Mouse (Mus musculus): Measurements from ENCODE around the gene Chn2. TPM values are rescaled to one million over a fixed set of nuclear protein-coding genes. Genes with fewer than 3 reads are reported as not detected.

Chn2 gene
- total RNA-seq, 1 experiment from 2014 or later, result 11.7 TPM

DNA sequence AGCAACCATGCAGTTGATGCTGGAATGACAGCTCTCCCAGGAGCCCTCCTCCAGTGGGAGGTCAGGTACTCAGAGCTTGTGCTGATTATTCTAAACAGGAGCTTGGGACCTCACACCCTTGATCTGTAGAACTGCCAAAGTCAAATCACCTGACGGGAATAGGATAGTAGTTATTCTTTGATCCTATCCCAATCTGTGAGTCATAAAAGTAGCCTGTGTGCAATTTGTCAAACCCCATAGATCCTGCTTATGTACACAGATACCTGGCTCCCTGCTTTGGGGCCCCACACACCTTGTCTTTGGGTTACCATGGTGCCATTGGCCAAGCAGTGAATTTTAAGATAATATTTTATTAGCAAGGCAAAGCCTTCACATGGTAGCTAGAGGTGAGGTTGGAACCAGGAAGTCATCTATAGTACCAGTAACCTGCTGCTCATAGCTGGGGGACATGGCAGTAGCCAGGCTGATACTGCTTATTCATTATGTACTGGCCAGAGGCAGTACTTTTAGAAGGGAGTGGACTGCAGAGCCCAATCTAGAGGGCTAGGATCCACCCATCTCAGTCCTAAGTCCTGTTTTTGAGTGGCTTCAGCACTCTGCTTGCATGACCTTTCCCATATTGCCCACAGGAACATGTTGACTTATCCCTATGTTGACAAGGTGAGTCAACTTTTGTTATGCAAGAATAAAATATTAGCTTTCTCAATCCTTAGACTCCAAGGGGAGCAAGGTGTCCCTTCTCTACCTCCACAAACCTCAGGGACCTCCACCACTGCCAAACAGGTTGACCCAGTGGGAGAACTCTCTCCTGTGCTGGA lies 139.9 kb downstream of the Chn2 start:
- 0 out of 2 replicates have a peak, but pooled peaks have one; percentile 25 for ATAC-seq (replicated peaks; ENCODE audit: low read depth, poor library complexity, severe bottlenecking)

DNA sequence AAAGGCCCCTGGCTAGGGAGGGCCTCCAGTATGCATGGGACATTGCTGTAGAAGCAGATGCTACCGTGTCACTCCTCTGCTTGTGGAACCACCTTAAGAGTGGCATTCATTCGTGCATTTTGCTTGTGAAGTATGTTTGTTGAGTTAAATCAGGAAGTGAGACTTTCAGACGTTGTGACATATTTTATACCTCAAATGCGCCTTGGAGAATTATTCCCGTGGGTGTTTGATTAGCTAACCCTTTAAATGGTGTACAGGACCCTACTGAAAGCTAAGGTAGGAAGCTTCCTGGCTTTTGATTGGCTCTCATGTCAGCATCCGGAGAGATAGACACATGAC lies 140.5 kb downstream of the Chn2 start:
- ATAC-seq (replicated peaks; ENCODE audit: low read depth, poor library complexity, severe bottlenecking), result peak; percentile 62

DNA sequence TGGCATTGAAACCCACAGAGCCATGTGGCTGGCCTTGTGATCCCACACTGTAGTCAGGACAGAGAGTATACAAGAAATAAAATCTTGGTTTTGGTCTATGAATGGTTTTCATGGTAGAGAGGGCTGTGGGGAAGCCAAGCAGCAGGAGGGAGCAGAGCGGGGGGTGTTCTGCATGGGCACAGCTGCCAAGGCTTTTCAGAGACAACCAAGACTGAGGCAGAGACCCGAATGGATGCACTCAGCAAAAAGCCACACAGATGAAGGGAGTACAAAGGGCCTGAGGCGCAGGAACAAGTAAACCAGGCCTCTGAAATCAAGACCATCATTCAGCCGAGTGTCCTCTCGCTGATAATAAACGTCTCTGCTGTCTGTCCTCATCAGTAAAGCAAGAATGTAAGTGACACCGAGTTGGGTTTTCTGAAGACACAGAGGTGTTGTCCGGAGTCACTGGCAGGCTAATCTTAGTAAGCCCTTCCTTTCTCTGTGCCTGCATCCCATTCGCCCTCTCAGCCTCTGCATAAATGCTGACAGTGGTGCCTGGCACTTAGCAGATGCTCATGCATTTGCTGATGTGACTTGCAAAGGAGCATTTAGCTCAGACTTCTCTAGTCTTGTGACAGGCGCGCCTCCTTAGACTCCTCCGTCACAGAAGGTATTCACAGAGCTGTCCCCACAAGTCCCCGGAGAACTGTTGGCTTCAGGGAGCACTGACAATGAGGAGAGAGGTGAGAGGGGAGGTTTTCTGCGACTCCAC lies 144.6 kb downstream of the Chn2 start:
- ATAC-seq (replicated peaks; ENCODE audit: low read depth, poor library complexity, severe bottlenecking), result no peak

DNA sequence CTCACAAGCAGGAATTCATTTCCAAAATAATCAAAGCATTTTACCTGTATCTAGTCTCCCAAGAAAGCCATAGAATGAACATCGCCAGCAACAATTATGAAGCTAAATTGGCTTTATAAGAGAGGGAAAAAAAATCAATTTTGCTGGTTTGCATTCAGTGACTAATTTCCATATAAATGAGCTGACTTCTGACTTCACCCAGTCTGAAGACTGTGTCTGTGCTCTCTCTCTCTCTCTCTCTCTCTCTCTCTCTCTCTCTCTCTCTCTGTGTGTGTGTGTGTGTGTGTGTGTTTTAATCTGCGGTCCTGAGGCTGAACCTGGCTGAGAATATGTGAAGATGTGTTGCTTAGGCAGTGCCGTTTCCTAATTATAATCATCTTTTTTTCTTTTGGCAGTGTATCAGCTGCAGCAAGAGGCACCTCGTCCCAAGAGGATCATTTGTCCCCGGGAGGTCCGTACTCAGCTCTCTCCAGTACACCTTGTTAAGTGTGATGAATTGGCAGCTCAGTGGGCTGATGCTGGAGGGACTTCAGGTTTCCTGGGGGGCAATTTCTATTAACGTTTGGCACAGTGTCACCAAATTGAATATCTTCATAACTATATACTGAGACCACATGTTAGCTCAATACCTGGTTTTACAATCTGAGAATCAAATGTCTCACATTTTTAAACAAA lies 154.4 kb downstream of the Chn2 start:
- no peak for ATAC-seq (replicated peaks; ENCODE audit: low read depth, poor library complexity, severe bottlenecking)

DNA sequence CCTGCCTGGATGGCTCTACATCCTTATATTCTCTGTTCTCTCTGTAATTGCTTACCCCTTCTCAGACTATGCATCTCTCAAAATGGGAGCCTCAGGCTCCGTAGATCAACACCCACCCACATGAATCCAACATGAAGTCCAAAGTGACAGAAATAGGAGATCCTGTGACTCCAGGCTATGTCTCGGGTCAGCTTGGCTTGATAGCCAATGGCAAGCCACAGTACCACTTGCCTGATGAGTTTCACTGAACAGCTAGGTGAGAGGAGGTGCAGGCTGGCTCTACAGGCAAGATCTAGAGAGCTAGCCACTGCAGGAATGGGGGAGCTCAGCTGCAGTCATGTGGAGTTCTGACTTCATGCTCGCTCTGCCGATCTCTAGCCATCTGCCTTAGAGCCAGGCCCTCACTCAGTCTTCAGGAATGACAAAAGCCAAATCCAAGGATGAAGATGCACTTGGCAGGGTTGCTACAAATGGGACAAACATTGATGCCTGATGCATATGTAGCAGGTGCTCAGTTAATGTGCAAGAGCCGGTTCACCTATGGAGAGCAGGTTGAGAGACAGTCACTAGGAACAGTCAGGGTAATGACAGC lies 158.6 kb downstream of the Chn2 start:
- no peak for ATAC-seq (replicated peaks; ENCODE audit: low read depth, poor library complexity, severe bottlenecking)

DNA sequence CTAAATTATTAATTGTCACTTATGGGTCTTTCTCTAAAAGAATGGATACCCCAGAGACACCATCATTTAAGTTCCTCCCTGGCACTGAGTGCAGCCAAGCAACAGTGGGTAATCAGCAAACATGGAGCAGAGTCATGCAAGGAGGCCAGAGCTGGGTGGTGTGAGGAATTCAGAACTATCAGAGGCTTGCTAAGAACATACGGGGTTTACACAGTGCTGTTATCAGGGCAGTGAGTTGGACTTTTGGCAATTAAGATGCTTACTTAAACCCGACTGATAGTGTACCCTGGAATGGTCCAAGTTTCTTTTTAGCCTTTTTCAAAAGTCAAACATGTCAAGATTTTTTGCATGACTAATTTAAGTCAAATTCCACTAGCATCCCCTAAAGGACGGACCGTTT lies 160.2 kb downstream of the Chn2 start:
- ATAC-seq (replicated peaks; ENCODE audit: low read depth, poor library complexity, severe bottlenecking), result no peak

DNA sequence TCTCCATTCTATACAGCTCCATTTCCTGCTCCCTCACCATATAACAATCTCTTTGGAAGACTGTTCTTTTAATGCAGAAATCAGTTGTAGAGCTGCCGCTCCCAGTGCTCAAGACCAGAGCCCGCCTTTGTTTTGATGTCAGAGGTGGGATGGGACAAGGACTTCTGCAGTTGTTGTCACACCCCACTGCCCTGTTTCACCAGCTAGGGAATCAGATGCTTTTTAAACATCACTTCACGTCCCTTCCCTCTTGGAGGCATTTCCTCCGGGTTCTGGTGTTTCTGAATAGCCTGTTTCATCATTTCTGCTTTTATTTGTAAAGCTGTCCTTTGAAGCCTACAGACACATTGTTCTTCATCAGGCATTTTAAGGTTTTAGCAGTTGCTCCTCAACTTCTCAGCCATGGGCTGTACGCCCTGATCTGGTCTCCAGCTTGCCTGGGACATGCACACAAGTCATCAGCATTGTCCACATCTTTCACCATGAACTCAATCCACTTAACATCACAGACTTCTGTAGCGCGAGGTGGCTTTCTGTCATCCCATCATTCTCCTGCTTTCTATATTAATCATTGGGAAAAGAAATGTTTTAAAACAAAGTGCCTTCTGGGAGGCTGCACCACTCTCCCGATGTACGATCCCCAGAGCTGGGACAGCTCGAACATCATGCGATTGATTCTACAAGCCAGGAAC lies 160.8 kb downstream of the Chn2 start:
- ATAC-seq (replicated peaks; ENCODE audit: low read depth, poor library complexity, severe bottlenecking), result no peak

DNA sequence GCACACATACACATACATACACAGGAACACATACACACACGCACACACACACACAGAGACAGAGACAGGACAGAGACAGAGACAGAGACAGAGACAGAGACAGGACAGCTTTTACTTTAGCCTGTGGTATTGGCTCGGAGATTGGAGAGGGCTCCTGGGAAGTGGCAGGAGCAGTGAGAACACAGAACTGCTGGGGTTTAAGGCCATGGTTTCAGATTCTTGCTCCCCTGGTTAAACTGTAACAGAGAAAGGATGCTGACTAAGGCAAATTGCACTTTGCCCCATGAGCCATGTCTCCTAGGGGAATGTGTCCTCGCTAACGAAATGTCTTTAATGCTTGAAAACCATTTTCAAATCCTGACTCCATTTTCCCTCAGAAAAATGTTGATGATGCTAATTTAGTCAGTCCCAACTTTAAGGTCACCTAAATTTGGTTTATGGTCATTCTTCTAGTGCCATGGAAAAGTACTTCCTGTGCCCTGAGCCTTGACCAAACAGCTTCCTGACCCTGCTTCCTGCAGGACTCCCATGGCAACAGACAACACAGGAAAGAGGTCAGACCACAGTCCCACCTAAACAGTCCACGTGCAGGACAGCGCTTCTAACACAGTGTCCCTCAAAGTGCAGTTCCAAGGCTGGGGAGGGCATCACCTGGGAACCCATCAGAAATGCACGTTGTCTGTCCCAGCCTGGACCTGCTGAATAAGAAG lies 163.1 kb downstream of the Chn2 start:
- ATAC-seq (replicated peaks; ENCODE audit: low read depth, poor library complexity, severe bottlenecking), result no peak

DNA sequence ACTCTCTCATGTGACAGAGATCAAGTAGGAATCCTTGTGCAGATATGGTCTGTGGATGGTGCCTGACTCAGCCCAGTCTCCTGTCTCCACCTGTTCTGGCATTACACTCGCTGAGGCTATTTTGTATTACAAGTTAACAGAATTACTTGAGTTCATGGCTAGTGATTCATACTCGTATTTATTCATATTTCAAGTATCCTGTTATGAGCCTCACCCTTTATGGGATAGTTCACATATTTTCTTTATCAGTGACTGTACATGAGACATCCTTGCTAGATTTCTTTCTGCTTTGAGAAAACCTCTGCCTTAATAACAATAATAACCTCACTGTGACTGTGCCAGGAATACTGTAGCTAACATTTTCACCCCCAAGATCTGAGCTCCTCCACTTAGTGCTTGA lies 164.0 kb downstream of the Chn2 start:
- no peak for ATAC-seq (replicated peaks; ENCODE audit: low read depth, poor library complexity, severe bottlenecking)

DNA sequence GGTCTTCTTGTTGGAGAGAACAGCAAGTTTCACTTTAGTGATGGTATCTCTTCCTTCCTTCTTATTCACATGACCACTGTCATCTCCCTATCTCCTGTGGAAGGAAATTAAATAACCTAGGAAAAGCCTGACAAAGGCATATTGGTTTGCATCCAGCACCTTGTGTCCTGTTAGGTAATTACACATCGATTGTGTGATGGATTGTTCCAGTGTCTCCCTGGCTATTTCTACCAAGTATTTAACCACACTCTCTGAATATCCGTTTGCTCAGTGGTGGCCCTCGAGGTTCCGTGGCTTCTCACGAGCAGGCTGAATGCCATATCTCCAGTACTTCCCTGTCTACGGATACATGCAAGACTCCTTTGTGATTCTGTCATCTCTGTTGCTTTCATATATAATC lies 164.6 kb downstream of the Chn2 start:
- ATAC-seq (replicated peaks; ENCODE audit: low read depth, poor library complexity, severe bottlenecking), result no peak

DNA sequence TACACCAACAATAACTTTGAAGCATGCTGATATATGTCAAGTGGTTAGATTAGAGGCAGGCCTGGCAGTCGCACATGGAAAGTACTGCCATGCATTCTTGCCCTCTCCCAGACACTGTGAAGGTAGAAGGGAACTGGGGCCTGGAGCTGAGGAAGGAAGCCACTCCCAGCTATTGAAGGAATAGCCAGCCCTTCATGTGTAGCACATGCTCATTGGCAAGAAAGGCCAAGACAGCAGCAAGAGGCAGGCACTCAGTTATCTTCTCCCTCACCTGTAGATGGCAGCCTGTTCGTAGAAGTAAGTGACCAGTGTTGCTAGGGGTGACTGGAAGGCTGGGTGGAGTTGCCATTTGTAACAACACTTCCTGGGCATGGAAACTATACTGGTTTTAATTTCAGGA lies 165.6 kb downstream of the Chn2 start:
- 0 out of 2 replicates have a peak, but pooled peaks have one; percentile 36 for ATAC-seq (replicated peaks; ENCODE audit: low read depth, poor library complexity, severe bottlenecking)

DNA sequence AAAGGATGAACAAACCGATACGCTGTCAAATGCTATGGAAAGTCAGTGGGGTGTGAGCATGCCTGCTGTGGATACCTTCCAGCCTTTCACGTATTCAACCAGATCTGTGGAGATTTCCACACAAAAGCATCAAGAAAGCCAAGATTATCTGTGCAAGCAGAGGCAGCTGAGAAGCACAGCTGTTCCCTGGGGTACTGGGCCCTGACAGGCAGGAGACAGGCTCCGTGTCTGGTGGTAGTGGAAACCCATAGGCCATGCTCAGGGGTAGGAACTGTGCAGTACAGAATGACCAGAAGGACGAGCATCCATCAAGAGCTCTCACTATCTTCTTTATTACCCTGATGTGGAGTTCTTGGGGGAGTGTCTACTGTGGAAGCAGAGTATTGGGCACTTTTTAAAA lies 166.1 kb downstream of the Chn2 start:
- no peak for ATAC-seq (replicated peaks; ENCODE audit: low read depth, poor library complexity, severe bottlenecking)

DNA sequence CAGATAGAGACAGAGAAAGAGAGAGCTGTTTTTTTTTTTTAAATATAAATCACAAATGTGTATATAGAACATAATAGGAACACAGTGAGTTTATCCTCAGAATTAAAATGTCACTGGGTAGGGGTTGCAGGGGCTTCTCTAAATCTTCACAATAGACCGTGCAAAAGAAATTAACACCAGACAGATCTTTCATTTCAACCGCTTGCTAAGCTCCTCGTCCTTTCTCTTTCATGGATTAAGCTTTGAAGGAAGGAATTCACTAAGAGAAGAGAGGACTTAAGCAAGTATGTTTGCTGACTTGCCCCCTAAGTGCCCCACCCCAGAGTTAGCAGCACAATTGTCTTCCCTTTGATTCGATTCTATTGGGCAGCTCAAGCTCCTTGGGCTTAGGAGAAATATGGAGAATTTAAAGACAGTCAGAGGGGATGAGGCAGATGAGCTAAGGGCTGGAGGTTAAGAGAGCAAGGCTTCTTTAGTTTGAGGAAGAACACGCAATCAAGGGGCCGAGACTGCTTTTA lies 166.9 kb downstream of the Chn2 start:
- no peak for ATAC-seq (replicated peaks; ENCODE audit: low read depth, poor library complexity, severe bottlenecking)

DNA sequence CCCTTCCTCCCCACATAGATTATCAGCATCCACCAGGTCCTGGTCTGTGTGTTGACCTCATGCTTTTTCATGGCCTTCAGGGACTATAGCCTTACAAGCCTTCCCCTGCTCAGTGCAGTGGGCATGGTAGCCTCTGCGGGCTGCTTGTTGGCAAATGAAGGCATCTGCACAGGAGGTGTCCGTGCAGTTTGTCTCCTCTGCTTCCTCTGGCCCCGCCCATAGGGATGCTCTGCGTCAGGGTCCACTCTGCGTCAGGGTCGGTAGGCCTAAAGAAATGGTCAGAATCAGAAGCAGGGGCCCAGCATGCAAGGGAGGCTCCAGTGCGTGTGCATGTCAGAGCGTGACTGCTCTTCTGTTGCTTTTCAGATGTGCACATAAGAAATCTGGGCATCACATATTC lies 169.4 kb downstream of the Chn2 start:
- ATAC-seq (replicated peaks; ENCODE audit: low read depth, poor library complexity, severe bottlenecking), result no peak

DNA sequence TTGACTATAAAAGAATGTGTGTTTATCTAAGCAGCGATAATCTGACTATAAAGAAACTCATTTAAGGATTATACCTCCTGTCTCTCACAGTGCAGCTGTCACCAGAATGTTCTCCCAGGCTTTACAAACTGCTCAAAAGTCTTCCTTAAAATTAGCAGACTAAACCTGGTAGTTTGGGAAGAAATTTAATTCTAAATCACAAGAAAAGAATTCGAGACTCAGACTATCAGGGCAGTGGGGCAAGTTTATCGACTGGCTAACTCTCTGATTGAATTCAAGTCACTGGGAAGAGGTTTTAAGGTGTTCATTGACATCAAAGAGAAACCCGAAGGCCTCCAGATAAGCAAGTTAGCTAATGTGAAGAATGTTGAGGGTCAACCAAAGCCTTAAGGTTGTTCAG lies 171.6 kb downstream of the Chn2 start:
- ATAC-seq (replicated peaks; ENCODE audit: low read depth, poor library complexity, severe bottlenecking), result no peak

DNA sequence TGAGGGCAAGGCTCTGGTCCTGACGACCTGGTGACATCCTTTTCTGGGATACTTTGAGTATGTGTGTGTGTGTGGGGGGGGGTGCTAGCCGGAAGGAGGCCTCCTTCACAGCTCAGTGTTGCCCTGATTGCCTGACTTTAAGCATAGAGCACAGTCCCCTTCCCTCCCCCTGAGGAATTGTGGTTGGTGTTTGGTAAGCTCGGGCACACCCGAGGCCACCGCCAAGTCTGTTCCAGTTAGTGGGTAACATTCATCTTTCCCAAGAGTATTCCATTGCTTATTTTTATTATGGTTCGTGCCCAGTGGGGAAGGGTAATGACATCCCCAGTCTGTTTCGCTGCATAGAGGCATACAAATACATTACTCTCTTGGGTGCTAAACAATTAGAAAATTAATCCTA lies 172.6 kb downstream of the Chn2 start:
- no peak for ATAC-seq (replicated peaks; ENCODE audit: low read depth, poor library complexity, severe bottlenecking)

DNA sequence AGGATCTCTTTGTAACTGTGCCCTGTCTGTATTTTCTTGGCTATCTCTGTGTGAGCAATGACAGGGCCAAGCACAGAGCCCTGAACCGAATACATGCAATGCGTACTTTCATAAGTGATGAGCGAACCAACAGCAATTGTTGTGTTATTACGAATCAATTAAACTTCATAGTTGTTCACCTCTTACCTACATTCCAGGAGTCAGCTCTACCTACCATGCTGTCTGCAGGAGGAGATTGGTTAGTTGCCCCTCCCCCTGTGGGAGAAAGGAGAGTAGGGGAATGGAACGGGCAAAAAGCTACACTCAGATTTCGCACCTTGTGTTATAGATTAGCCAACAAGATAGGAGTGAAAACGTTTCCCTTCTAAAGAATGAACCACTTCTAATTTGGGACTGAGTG lies 174.4 kb downstream of the Chn2 start:
- ATAC-seq (replicated peaks; ENCODE audit: low read depth, poor library complexity, severe bottlenecking), result no peak

DNA sequence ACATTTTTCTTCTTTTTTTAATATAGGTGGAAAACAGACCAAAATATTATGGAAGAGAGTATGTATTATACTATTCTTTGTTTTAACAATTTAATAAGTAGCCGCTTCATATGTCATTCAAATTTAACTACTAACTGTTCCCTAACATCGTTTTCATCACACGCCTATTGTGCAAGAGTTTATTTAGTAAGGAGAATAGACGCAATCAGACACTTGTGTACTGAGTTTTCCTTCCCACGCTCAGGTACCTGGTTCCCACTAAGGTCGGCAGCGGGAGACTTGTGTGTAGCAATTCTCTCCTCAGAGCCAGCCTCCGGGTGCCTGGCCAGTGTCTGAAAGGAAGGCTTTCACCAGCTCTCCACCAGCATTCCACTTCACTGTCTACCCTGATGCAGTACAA lies 176.3 kb downstream of the Chn2 start:
- ATAC-seq (replicated peaks; ENCODE audit: low read depth, poor library complexity, severe bottlenecking), result no peak

DNA sequence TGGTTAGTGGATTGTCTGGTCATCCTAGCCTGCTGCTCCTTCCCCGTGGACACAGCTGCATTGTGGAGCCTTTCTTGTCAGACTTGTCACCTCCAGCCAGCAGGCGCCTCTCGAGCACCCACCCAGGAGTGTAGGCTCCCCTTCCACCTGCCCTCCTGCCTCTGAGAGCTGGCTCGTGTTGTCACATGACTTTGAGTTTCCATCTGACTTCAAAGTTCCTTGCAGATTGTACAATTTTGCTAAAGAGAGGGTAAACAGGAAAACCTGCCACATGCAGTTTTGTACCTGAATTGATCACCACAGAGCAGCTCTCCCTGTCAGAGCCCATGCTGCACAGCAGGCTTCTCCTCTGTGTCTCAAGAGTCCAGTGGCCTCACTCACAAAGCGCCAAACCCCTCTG lies 177.2 kb downstream of the Chn2 start:
- ATAC-seq (replicated peaks; ENCODE audit: low read depth, poor library complexity, severe bottlenecking), result no peak
